In the genomic region with DNA sequence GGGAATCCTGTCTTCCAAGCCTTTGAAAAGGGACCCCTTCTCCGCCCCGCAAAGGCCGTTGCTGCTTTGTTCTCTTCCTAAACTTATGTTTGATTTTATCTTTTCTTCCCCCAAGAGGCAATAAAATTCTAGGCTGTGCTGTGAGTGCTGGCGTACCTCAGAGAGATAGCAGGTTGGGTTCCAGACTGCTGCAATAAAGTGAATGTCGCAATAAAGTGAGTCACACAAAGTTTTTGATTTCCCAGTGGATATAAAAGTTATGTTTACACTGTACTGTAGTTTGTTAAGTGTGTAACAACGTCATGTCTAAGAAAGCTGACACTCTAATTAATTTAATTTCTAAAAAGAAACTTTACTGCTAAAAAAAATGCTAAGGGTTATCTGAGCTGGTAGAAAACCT, we compare ENCODE assay signal across 20 mouse cellular contexts. TPM values are rescaled to one million over a fixed set of nuclear protein-coding genes. Genes with fewer than 3 reads are reported as not detected.
"Had no signal": no experiment of that assay in that cellular context is flagged by ENCODE, and none has a peak within 500 bp of the region (broad histone marks: within the 10 kb centered on the region; RNA-seq: fewer than 3 reads in every experiment).

No protein-coding gene starts in this region.

- H3K9ac ChIP-seq: limb, embryonic 13.5 days; liver, embryonic 12.5 days; liver, embryonic 15.5 days; lung, embryonic 15.5 days; midbrain, embryonic 12.5 days; midbrain, embryonic 15.5 days; neural tube, embryonic 13.5 days had no signal

- ATAC-seq: liver, embryonic 12.5 days; midbrain, embryonic 15.5 days had no signal

- H3K27ac ChIP-seq: layer of hippocampus, adult 2 months; limb, embryonic 10.5 days; limb, embryonic 13.5 days; liver, embryonic 12.5 days; liver, embryonic 15.5 days; lung, embryonic 15.5 days; macrophage; midbrain, embryonic 12.5 days; midbrain, embryonic 15.5 days; neural tube, embryonic 13.5 days had no signal

- H3K9me3 ChIP-seq: limb, embryonic 10.5 days; limb, embryonic 13.5 days; liver, embryonic 12.5 days; liver, embryonic 15.5 days; lung, embryonic 15.5 days; midbrain, embryonic 12.5 days; midbrain, embryonic 15.5 days; neural tube, embryonic 13.5 days had no signal

- H3K4me2 ChIP-seq: limb, embryonic 13.5 days; liver, embryonic 12.5 days; liver, embryonic 15.5 days; lung, embryonic 15.5 days; midbrain, embryonic 12.5 days; midbrain, embryonic 15.5 days; neural tube, embryonic 13.5 days had no signal

- H3K36me3 ChIP-seq: limb, embryonic 10.5 days; limb, embryonic 13.5 days; liver, embryonic 12.5 days; liver, embryonic 15.5 days; lung, embryonic 15.5 days; midbrain, embryonic 12.5 days; midbrain, embryonic 15.5 days; neural tube, embryonic 13.5 days had no signal

- H3K27me3 ChIP-seq: liver, embryonic 12.5 days; liver, embryonic 15.5 days; neural tube, embryonic 13.5 days had no signal

- H3K4me1 ChIP-seq: liver, embryonic 12.5 days; liver, embryonic 15.5 days; lung, embryonic 15.5 days had no signal

- H3K4me3 ChIP-seq: layer of hippocampus, adult 2 months; limb, embryonic 10.5 days; limb, embryonic 13.5 days; liver, embryonic 12.5 days; liver, embryonic 15.5 days; lung, embryonic 15.5 days; midbrain, embryonic 12.5 days; midbrain, embryonic 15.5 days; neural tube, embryonic 13.5 days had no signal

- DNase-seq: kidney, adult 9 months; kidney, postnatal 14 days; kidney, postnatal 4 days; layer of hippocampus, adult 9-11 months; liver; lung, adult 18-20 months; lung, postnatal 14 days; thymus, adult 2 months; thymus, postnatal 25 days had no signal

RNA-seq across cellular contexts. Expression of a gene that starts 22.6 kb away (rescaled TPM):
- polyA plus RNA-seq: midbrain, embryonic 12.5 days; neural tube, embryonic 13.5 days; small intestine, adult 2 months had no signal
